Mouse (Mus musculus) frontal cortex, postnatal 14 days (tissue): ENCODE results near the gene Apoe.

ENCODE experiments used
- DNase-seq, 2 experiments: peaks; one replicate each; pipeline ENCODE4 v3.0.0; 2022; ENCODE audit warnings: low spot score in 2 of 2

Gene Apoe

GRCm38 (mm10) chr7:19716055-19716682, 17.2 kb upstream of the Apoe start:
- no peak for DNase-seq

GRCm38 (mm10) chr7:19715239-19716054, 16.5 kb upstream of the Apoe start, which contains the start of gene Tomm40:
Gene Tomm40 (minus strand): TSS chr7:19715438.
- peak; percentile 99 to 100 for DNase-seq

GRCm38 (mm10) chr7:19714836-19715235, 15.8 kb upstream of the Apoe start:
- no peak for DNase-seq

- DNase-seq, result no peak
Measured at GRCm38 (mm10) chr7:19713598-19713997, 14.6 kb upstream of the Apoe start.

GRCm38 (mm10) chr7:19713196-19713595, 14.2 kb upstream of the Apoe start:
- DNase-seq, result no peak

- no peak for DNase-seq
Measured at GRCm38 (mm10) chr7:19712414-19712813, 13.4 kb upstream of the Apoe start.

- no peak for DNase-seq
Measured at GRCm38 (mm10) chr7:19710650-19711049, 11.7 kb upstream of the Apoe start.

- DNase-seq, result no peak
Measured at GRCm38 (mm10) chr7:19705271-19705670, 6.3 kb upstream of the Apoe start.

- DNase-seq, result no peak
Measured at GRCm38 (mm10) chr7:19704475-19704874, 5.5 kb upstream of the Apoe start.

GRCm38 (mm10) chr7:19702859-19703555, 4.0 kb upstream of the Apoe start:
- no peak for DNase-seq

GRCm38 (mm10) chr7:19701069-19701761, 2.2 kb upstream of the Apoe start:
- no peak for DNase-seq

- DNase-seq, result no peak
Measured at GRCm38 (mm10) chr7:19700299-19701068, 1.5 kb upstream of the Apoe start.

GRCm38 (mm10) chr7:19699827-19700148, 800 bp upstream of the Apoe start:
- DNase-seq, result no peak

GRCm38 (mm10) chr7:19697949-19698906, 760 bp downstream of the Apoe start:
- no peak for DNase-seq

GRCm38 (mm10) chr7:19696336-19696873, 2.6 kb downstream of the Apoe start:
- no peak for DNase-seq

GRCm38 (mm10) chr7:19695881-19696280, 3.1 kb downstream of the Apoe start:
- DNase-seq, result no peak

GRCm38 (mm10) chr7:19695213-19695594, 3.8 kb downstream of the Apoe start:
- DNase-seq, result no peak

- no peak for DNase-seq
Measured at GRCm38 (mm10) chr7:19694336-19695212, 4.4 kb downstream of the Apoe start.

GRCm38 (mm10) chr7:19693421-19693820, 5.6 kb downstream of the Apoe start:
- DNase-seq, result no peak
